Mouse (Mus musculus): Measurements from ENCODE around the gene Wnk1. TPM values are rescaled to one million over a fixed set of nuclear protein-coding genes. Genes with fewer than 3 reads are reported as not detected.

Wnk1 gene
- polyA plus RNA-seq, 1 experiment from 2014 or later: 40.7 TPM

DNA sequence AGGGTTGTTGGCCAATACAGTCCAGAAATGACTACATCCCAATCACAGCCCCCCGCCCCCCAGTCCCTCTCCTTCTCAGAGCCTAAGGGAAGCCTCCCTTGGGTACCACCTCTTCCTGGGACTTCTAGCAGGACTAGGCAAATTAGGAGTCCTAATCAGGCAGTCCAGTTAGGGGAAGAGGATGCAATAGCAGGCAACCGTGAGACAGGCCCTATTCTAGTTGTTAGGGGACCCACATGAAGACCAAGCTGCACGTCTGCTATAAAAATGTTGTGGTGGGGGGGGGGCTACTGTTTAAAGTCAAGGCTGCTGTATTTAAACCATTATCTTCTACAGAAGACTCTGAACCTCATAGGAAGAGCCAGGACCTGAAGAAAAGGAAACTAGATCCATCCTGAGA, 116.3 kb downstream of the Wnk1 start:
- no peaks in the 10 kb centered on the region for H3K9me3 ChIP-seq (ENCODE audit: low read length)
- peaks cover 60% of the 10 kb centered on the region for H3K36me3 ChIP-seq (ENCODE audit: insufficient read depth, low read length)
- H3K4me1 ChIP-seq (ENCODE audit: insufficient read depth, low read length): no peaks in the 10 kb centered on the region
- 89% methylated on average over 3 of the region's 3 CpGs for WGBS
- H3K27ac ChIP-seq (ENCODE audit: low read length): no peak overlapping the region
- H3K27me3 ChIP-seq (ENCODE audit: insufficient read depth, low read length): no peaks in the 10 kb centered on the region
- no peak overlapping the region for H3K4me3 ChIP-seq (ENCODE audit: low read length)
- H3K4me2 ChIP-seq (replicated peaks; ENCODE audit: low read depth, low read length): no peak overlapping the region
- no peak for ATAC-seq (ENCODE audit: low FRiP score, low TSS enrichment)
- no peak overlapping the region for H3K9ac ChIP-seq (replicated peaks; ENCODE audit: low read length)

DNA sequence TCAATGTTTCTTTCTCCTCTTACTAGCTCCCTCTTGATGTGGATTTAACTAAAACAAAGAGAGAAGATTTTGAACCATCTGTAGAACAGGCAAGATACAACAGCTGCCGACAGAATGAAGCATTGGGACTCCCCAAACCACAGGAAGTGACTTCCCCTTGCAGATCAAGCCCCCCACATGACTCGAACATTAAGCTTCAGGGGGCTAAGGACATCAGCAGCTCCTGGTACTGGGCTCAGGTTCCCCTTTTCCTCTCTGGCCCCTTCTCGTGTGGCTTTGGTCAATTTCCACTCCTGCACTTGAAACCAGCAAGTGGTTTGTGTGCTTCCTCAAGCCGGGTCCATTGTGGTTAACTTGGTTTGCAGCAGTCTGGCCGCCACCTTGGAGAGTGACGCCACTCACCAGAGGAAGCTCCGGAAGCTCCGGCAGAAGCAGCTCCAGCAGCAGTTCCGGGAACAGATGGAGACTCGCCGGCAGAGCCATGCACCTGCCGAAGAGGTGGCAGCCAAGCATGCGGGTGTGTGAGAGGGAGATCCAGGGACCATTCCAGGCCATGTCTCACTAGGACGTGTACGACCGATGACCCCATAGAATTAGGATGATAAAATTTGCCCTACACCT, 119.8 kb downstream of the Wnk1 start:
- Histone ChIP-seq H3K27me3 (ENCODE audit: insufficient read depth, low read length) (no peaks in the 10 kb centered on the region), H3K9me3 (ENCODE audit: low read length) (no peaks in the 10 kb centered on the region), H3K27ac (ENCODE audit: low read length) (no peak overlapping the region), H3K36me3 (ENCODE audit: insufficient read depth, low read length) (peaks cover 50% of the 10 kb centered on the region), H3K4me2 (replicated peaks; ENCODE audit: low read depth, low read length) (no peak overlapping the region), H3K9ac (replicated peaks; ENCODE audit: low read length) (no peak overlapping the region), H3K4me3 (ENCODE audit: low read length) (no peak overlapping the region), H3K4me1 (ENCODE audit: insufficient read depth, low read length) (no peaks in the 10 kb centered on the region)
- 88% methylated on average over 16 of the region's 16 CpGs for WGBS
- no peak for ATAC-seq (ENCODE audit: low FRiP score, low TSS enrichment)

DNA sequence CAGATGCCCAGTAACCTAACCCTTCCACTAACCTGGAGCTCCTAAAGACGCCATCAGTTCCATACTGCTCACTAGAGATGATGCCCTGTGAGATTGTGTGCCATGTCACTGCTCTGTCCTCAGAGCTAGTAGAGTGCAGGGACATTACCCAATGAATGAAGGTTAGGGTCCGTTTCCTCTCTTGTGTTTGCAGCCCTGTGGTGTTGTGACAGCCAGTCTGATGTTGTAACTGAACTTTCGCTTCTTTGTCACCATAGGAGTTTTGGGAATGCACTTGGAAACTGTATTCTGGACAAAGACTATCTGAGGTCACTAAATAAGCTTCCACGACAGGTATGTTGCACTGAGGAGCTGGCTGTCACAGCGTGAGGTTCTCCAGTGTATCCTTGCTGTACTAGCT, 122.8 kb downstream of the Wnk1 start:
- H3K9ac ChIP-seq (replicated peaks; ENCODE audit: low read length): no peak overlapping the region
- no peak overlapping the region for H3K4me2 ChIP-seq (replicated peaks; ENCODE audit: low read depth, low read length)
- H3K9me3 ChIP-seq (ENCODE audit: low read length): no peaks in the 10 kb centered on the region
- no peak overlapping the region for H3K4me3 ChIP-seq (ENCODE audit: low read length)
- peaks cover 39% of the 10 kb centered on the region for H3K36me3 ChIP-seq (ENCODE audit: insufficient read depth, low read length)
- no peak overlapping the region for H3K27ac ChIP-seq (ENCODE audit: low read length)
- ATAC-seq (ENCODE audit: low FRiP score, low TSS enrichment): no peak
- H3K4me1 ChIP-seq (ENCODE audit: insufficient read depth, low read length): no peaks in the 10 kb centered on the region
- 93% methylated on average over 5 of the region's 5 CpGs for WGBS
- no peaks in the 10 kb centered on the region for H3K27me3 ChIP-seq (ENCODE audit: insufficient read depth, low read length)

DNA sequence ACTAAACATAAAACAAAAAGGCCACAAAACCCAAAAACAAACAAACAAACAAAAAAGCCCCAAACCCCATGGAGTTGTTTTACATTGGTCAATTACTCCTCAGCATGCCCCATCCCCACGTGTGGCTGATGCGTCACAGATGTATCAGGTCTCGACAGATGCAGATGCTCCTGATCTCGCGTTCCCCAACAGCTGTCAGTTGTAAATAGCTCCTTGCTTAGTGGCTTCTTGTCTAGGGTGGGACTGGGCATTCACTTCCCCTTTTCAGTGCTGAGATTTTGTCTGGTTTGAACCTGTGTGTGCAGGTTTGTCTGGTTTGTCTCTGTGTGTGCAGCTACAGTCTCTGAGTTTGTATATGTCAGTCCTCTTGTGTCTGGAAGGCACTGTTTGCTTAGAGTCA, 126.4 kb downstream of the Wnk1 start:
- H3K4me3 ChIP-seq (ENCODE audit: low read length): no peak overlapping the region
- peaks cover 16% of the 10 kb centered on the region for H3K36me3 ChIP-seq (ENCODE audit: insufficient read depth, low read length)
- H3K27ac ChIP-seq (ENCODE audit: low read length): no peak overlapping the region
- no peaks in the 10 kb centered on the region for H3K4me1 ChIP-seq (ENCODE audit: insufficient read depth, low read length)
- ATAC-seq (ENCODE audit: low FRiP score, low TSS enrichment): no peak
- H3K9me3 ChIP-seq (ENCODE audit: low read length): no peaks in the 10 kb centered on the region
- H3K27me3 ChIP-seq (ENCODE audit: insufficient read depth, low read length): no peaks in the 10 kb centered on the region
- H3K9ac ChIP-seq (replicated peaks; ENCODE audit: low read length): no peak overlapping the region
- WGBS: 72% methylated on average over 5 of the region's 5 CpGs
- no peak overlapping the region for H3K4me2 ChIP-seq (replicated peaks; ENCODE audit: low read depth, low read length)

DNA sequence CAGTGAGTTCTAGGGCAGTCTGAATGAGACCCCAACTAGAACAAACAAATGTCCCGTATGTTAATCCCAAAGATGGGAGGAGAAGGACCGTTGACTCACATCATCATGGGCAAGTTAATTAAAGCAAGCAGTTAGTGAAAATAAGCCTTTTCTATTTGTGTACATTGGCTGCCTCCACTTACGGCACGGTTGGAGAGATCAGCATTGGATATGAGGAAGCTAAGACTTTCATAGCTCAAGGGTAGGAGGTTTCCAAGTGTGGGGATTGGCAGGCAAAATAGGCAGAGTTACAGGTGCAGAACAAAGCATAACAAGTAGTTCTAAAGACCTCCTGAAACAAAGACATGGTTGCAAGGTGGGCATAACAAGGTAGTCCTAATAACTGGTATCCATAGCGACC, 133.0 kb downstream of the Wnk1 start:
- no peak overlapping the region for H3K27ac ChIP-seq (ENCODE audit: low read length)

DNA sequence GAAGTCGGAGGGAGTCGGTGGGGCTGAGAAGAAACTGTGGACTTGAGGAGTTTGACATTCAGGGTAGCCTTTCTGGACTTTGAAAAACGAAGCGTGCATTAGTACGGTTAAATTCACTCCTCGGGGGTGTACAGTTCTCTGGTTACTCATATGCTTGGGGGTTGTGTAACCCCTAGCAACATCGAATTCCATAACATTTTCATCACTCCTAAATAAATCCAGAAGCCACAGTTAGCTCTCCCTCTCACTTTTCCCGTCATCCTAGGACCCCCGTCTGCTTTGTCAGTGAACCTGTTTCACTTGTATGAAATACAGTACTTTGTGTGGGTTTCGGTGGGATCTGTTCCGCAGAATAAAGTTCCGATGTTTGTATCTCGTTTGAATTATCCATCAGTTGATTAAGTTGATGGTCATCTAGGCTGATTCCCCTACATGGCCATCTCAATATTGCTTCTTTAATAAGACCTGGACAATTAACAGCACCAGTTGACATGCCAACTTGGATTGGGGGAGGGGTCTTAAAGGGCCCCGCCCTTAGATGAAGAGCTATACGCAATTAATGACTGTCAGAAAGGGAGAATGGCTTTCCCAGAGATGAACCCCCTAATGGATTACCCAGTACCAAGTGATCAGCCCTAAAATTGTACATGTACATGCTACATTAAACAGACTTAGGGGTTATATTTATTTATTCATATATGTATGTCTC, 135.2 kb downstream of the Wnk1 start:
- no peaks in the 10 kb centered on the region for H3K9me3 ChIP-seq (ENCODE audit: low read length)
- WGBS: 15% methylated on average over 15 of the region's 15 CpGs
- peaks cover 10% of the 10 kb centered on the region for H3K4me1 ChIP-seq (ENCODE audit: insufficient read depth, low read length)
- ATAC-seq (ENCODE audit: low FRiP score, low TSS enrichment): no peak
- peak overlapping the region; percentile 87 for H3K4me2 ChIP-seq (replicated peaks; ENCODE audit: low read depth, low read length)
- no peaks in the 10 kb centered on the region for H3K27me3 ChIP-seq (ENCODE audit: insufficient read depth, low read length)
- peak overlapping the region; percentile 90 for H3K4me3 ChIP-seq (ENCODE audit: low read length)
- H3K36me3 ChIP-seq (ENCODE audit: insufficient read depth, low read length): no peaks in the 10 kb centered on the region
- peak overlapping the region; percentile 97 for H3K27ac ChIP-seq (ENCODE audit: low read length)
- peak overlapping the region; percentile 92 for H3K9ac ChIP-seq (replicated peaks; ENCODE audit: low read length)

More for the DNA sequence above, 133.0 kb downstream of the Wnk1 start:
- ATAC-seq (ENCODE audit: low FRiP score, low TSS enrichment): no peak
- no peak overlapping the region for H3K4me3 ChIP-seq (ENCODE audit: low read length)
- no peaks in the 10 kb centered on the region for H3K36me3 ChIP-seq (ENCODE audit: insufficient read depth, low read length)
- H3K27me3 ChIP-seq (ENCODE audit: insufficient read depth, low read length): no peaks in the 10 kb centered on the region
- no peak overlapping the region for H3K4me2 ChIP-seq (replicated peaks; ENCODE audit: low read depth, low read length)
- H3K4me1 ChIP-seq (ENCODE audit: insufficient read depth, low read length): peaks cover 10% of the 10 kb centered on the region
- WGBS: 86% methylated on average over 5 of the region's 5 CpGs
- no peak overlapping the region for H3K9ac ChIP-seq (replicated peaks; ENCODE audit: low read length)
- H3K9me3 ChIP-seq (ENCODE audit: low read length): no peaks in the 10 kb centered on the region

DNA sequence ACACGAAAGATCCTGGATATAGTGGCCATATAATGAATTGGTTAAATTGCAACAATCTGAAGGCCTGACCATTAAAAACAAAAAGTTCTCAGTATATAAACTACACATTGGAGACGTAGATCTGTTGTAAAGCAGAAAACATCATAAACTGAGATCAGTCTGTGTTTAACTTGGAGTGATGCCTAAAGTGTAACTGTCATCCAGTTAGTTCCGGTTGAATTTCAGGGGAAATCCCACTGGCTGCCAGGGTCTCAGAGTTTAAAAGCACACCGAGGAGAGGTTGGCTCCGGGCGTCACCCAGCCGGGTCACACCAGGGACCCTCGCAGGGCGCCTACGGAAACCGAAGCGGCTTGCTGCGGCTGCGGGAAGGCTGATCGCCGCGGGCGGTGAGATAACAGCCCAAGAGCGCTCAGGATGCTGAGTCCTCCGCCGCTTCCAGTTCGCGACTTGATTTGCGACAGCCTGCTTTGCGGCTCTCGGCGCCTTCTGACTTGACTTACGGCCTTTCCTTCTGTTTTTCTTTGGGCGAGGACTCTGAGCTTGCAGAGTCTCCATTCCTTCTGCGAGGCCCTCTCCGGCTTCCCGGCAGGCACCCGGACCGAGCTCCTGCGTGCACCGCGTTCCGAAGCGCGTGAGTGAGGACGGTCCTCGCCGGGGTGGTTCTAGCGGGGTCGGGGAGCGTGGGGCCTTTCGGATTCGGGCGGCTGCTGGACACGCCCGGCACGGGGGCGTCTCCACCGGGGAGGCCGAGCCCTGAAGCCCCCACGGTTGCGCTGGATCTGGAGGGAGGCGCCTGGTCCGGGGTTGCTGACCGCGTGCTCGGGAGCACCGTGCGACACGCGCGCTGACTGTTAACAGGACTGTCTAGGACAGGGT, 136.0 kb downstream of the Wnk1 start, which contains the start of gene Rad52:
Gene Rad52 (plus strand): TSS at position 495 of the 877 bp plus-strand sequence.
- WGBS: under 1% methylated on average over 67 of the region's 67 CpGs
- no peaks in the 10 kb centered on the region for H3K36me3 ChIP-seq (ENCODE audit: insufficient read depth, low read length)

DNA sequence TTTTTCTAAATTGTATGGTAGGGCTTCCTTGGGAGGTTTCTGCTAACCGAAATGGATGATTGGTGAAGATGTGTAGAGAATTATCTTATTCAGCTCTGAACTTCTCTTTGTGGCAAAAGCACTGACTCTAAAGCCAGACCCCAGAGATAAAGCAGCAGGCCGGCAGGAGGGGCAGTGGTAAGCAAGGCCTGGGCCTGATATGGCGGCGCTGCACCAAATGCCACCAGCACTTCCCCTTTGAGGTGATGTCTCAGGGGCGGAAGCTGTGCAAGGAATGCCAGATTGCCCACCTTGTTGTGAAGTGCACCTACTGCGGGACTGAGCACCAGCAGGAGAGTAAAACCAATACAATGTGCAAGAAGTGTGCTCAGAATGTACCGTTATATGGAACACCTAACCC, 145.8 kb downstream of the Wnk1 start:
- 83% methylated on average over 7 of the region's 7 CpGs for WGBS

More for the DNA sequence above, 136.0 kb downstream of the Wnk1 start, which contains the start of gene Rad52:
- peak within 1 kb of the TSS; percentile 90 for H3K4me3 ChIP-seq (ENCODE audit: low read length)
- H3K4me2 ChIP-seq (replicated peaks; ENCODE audit: low read depth, low read length): peak within 1 kb of the TSS; percentile 87
- peaks cover 10% of the 10 kb centered on the region for H3K4me1 ChIP-seq (ENCODE audit: insufficient read depth, low read length)
- H3K27me3 ChIP-seq (ENCODE audit: insufficient read depth, low read length): no peaks in the 10 kb centered on the region
- H3K27ac ChIP-seq (ENCODE audit: low read length): peak within 1 kb of the TSS; percentile 97
- no peaks in the 10 kb centered on the region for H3K9me3 ChIP-seq (ENCODE audit: low read length)
- peak; percentile 93 for ATAC-seq (ENCODE audit: low FRiP score, low TSS enrichment)
- peak within 1 kb of the TSS; percentile 92 for H3K9ac ChIP-seq (replicated peaks; ENCODE audit: low read length)

DNA sequence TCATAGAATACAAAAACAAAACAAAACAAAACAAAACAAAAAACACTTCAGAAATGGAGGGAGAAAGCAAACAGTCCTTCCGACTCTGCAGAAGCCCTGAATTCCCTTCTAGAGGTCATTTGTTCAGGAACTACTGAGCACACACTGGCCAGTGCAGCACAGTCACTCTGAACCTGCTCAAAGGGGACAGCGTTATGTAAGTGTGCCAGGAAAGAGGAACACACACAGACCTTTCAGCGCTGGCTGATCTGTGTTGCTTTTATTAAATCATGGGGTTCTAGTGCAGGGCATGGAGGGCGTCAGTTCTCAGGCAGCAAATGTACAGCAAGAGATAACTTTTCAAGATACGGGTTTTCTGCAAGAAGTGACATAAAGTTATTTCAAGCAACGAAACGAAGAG, 155.3 kb downstream of the Wnk1 start:
- Histone ChIP-seq H3K9ac (replicated peaks; ENCODE audit: low read length) (no peak overlapping the region), H3K27me3 (ENCODE audit: insufficient read depth, low read length) (no peaks in the 10 kb centered on the region), H3K27ac (ENCODE audit: low read length) (0 out of 2 replicates have a peak overlapping the region, but pooled peaks have one; percentile 34), H3K36me3 (ENCODE audit: insufficient read depth, low read length) (no peaks in the 10 kb centered on the region), H3K4me1 (ENCODE audit: insufficient read depth, low read length) (no peaks in the 10 kb centered on the region), H3K4me2 (replicated peaks; ENCODE audit: low read depth, low read length) (no peak overlapping the region), H3K9me3 (ENCODE audit: low read length) (no peaks in the 10 kb centered on the region), H3K4me3 (ENCODE audit: low read length) (no peak overlapping the region)
- ATAC-seq (ENCODE audit: low FRiP score, low TSS enrichment): no peak
- WGBS: 69% methylated on average over 7 of the region's 7 CpGs

More for the DNA sequence above, 145.8 kb downstream of the Wnk1 start:
- no peak overlapping the region for H3K9ac ChIP-seq (replicated peaks; ENCODE audit: low read length)
- no peak overlapping the region for H3K4me2 ChIP-seq (replicated peaks; ENCODE audit: low read depth, low read length)
- H3K4me3 ChIP-seq (ENCODE audit: low read length): no peak overlapping the region
- ATAC-seq (ENCODE audit: low FRiP score, low TSS enrichment): no peak
- H3K27me3 ChIP-seq (ENCODE audit: insufficient read depth, low read length): no peaks in the 10 kb centered on the region
- H3K4me1 ChIP-seq (ENCODE audit: insufficient read depth, low read length): no peaks in the 10 kb centered on the region
- H3K27ac ChIP-seq (ENCODE audit: low read length): no peak overlapping the region
- H3K36me3 ChIP-seq (ENCODE audit: insufficient read depth, low read length): no peaks in the 10 kb centered on the region
- H3K9me3 ChIP-seq (ENCODE audit: low read length): no peaks in the 10 kb centered on the region
